Mouse (Mus musculus): ENCODE results near the gene Rcan1. TPM values are rescaled to one million over a fixed set of nuclear protein-coding genes. Genes with fewer than 3 reads are reported as not detected.

Gene Rcan1
- polyA plus RNA-seq, 1 experiment from 2014 or later = 37.9 TPM

DNA sequence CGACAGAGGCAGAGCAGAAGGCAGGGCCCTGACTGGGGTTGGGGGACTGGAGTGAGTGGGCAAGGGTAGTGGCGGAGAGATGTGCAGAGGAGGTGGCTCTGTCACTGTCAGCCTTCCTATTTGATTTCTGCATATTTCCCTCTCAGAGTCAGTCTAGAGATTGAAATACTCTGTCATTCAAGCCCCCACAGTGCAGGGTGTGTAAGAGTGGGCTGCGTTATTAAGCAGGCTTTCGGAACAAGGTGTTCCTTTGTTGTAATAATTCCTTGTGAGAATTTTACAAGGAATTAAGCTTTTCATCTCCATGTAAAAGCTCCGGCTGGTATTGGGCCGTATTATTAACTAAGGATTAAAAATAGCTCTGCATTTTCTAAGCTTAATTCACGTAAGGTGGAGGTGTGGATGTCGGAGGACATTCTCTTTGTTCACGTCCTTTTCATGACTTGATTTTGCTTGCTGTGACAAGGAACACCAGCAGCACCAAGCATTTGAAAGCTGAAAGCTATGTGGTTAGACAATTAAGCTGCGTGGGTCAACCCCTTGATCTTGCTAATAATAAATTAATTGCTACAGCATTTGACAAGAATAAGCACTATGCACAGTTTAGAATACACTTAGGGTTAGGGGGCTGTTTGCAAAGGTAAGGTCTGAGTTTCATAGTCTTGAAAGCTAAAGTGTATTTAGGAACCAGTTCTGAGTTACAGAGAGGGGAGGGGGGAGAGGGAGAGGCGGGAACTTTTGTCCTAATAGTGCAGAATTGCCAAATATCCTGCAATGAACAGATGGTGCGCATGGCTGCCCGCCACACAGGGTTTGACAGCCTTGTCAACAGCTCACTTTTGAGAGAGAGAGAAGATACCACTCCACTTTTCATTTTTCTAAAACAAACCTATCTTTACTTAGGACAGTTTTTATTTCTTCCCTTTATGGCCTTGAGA is 40.4 kb upstream of the Rcan1 start:
- H3K27ac ChIP-seq = no peak overlapping the region
- no peak overlapping the region for H3K4me2 ChIP-seq (ENCODE audit: low read length)
- TF ChIP-seq CTCF (IDR thresholded peaks at IDR 0.05; ENCODE audit: low read depth) = no peak
- no peak overlapping the region for H3K9ac ChIP-seq (ENCODE audit: low read depth, low read length)
- 68% methylated on average over 13 of the region's 13 CpGs for WGBS
- no peaks in the 10 kb centered on the region for H3K4me1 ChIP-seq (replicated peaks; ENCODE audit: insufficient read depth, low read length)
- no peaks in the 10 kb centered on the region for H3K36me3 ChIP-seq (ENCODE audit: insufficient read depth, low read length)
- DNase-seq (ENCODE audit: low spot score) (no peak), ATAC-seq (replicated peaks; ENCODE audit: low FRiP score, low read depth) (no peak)
- no peak overlapping the region for H3K4me3 ChIP-seq (replicated peaks; ENCODE audit: low read depth, low read length)
- H3K9me3 ChIP-seq (replicated peaks; ENCODE audit: low read length) = no peaks in the 10 kb centered on the region
- H3K27me3 ChIP-seq (ENCODE audit: insufficient read depth, low read length) = no peaks in the 10 kb centered on the region

DNA sequence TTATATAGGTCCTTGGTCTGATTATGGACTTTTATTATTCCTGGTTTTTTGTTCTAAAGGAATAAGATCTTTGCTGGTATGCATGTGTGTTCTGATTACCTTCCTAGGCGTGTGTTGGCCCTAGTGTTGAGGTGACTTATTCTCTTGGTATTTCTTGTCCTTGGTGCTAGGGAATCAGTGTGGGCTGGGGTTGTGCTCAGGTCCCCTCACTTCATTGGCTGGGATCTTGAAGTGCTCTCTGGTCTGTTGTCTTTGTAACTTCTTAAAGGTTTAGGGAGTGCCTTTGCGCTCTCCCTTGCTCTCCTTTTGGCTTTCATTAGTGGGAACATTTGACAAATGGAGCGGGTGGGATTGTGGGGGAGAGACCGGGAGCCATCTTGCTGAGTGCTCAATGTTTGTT is 36.9 kb upstream of the Rcan1 start:
- ATAC-seq (replicated peaks; ENCODE audit: low FRiP score, low read depth) = no peak
- no peak overlapping the region for H3K4me2 ChIP-seq (ENCODE audit: low read length)
- 67% methylated on average over 4 of the region's 4 CpGs for WGBS

DNA sequence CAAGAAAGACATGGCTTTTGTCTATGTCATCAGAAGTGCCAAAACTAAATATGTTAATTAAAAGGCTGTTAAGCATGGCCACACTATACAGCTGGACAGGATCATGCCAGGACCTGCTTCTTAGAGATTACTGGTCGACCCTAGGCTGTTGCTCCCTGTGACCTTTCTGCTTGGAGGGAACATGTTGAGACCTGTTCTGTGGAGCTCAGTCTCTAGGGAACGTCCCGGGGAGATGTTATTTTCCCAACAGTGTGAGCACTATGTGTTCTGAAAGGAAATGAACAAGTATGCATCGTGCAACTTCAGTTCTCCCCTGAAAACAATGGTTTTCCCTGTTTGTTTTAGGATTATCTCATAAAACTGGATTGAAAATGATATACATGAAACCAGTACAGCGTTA is 32.4 kb upstream of the Rcan1 start:
- Histone ChIP-seq H3K4me3 (replicated peaks; ENCODE audit: low read depth, low read length) (no peak overlapping the region), H3K9ac (ENCODE audit: low read depth, low read length) (no peak overlapping the region), H3K27me3 (ENCODE audit: insufficient read depth, low read length) (peaks cover 13% of the 10 kb centered on the region; the same call in 1 of the 2 replicates), H3K4me2 (ENCODE audit: low read length) (no peak overlapping the region), H3K4me1 (replicated peaks; ENCODE audit: insufficient read depth, low read length) (peaks cover 6% of the 10 kb centered on the region; the same call in 1 of the 2 replicates), H3K27ac (no peak overlapping the region), H3K36me3 (ENCODE audit: insufficient read depth, low read length) (no peaks in the 10 kb centered on the region), H3K9me3 (replicated peaks; ENCODE audit: low read length) (no peaks in the 10 kb centered on the region)
- DNase-seq (ENCODE audit: low spot score) (no peak), ATAC-seq (replicated peaks; ENCODE audit: low FRiP score, low read depth) (no peak)
- WGBS = 58% methylated on average over 5 of the region's 5 CpGs
- TF ChIP-seq CTCF (IDR thresholded peaks at IDR 0.05; ENCODE audit: low read depth) = no peak

More for the DNA sequence above, 36.9 kb upstream of the Rcan1 start:
- Histone ChIP-seq H3K9ac (ENCODE audit: low read depth, low read length) (no peak overlapping the region), H3K9me3 (replicated peaks; ENCODE audit: low read length) (no peaks in the 10 kb centered on the region), H3K4me3 (replicated peaks; ENCODE audit: low read depth, low read length) (no peak overlapping the region), H3K27ac (no peak overlapping the region), H3K36me3 (ENCODE audit: insufficient read depth, low read length) (no peaks in the 10 kb centered on the region), H3K27me3 (ENCODE audit: insufficient read depth, low read length) (no peaks in the 10 kb centered on the region), H3K4me1 (replicated peaks; ENCODE audit: insufficient read depth, low read length) (no peaks in the 10 kb centered on the region)
- DNase-seq (ENCODE audit: low spot score) = no peak
- TF ChIP-seq CTCF (IDR thresholded peaks at IDR 0.05; ENCODE audit: low read depth) = no peak

GRCm38 (mm10) chr16:92500534-92500933 is 29.9 kb upstream of the Rcan1 start:
- no peak overlapping the region for H3K4me2 ChIP-seq (ENCODE audit: low read length)
- H3K4me1 ChIP-seq (replicated peaks; ENCODE audit: insufficient read depth, low read length) = peaks cover 6% of the 10 kb centered on the region; the same call in 1 of the 2 replicates
- H3K27ac ChIP-seq = no peak overlapping the region
- no peak for DNase-seq (ENCODE audit: low spot score)
- no peak for ATAC-seq (replicated peaks; ENCODE audit: low FRiP score, low read depth)
- H3K9me3 ChIP-seq (replicated peaks; ENCODE audit: low read length) = no peaks in the 10 kb centered on the region
- WGBS = 84% methylated on average over 8 of the region's 8 CpGs
- no peaks in the 10 kb centered on the region for H3K36me3 ChIP-seq (ENCODE audit: insufficient read depth, low read length)
- no peak overlapping the region for H3K9ac ChIP-seq (ENCODE audit: low read depth, low read length)
- H3K27me3 ChIP-seq (ENCODE audit: insufficient read depth, low read length) = peaks cover 18% of the 10 kb centered on the region
- H3K4me3 ChIP-seq (replicated peaks; ENCODE audit: low read depth, low read length) = no peak overlapping the region
- TF ChIP-seq CTCF (IDR thresholded peaks at IDR 0.05; ENCODE audit: low read depth) = no peak

DNA sequence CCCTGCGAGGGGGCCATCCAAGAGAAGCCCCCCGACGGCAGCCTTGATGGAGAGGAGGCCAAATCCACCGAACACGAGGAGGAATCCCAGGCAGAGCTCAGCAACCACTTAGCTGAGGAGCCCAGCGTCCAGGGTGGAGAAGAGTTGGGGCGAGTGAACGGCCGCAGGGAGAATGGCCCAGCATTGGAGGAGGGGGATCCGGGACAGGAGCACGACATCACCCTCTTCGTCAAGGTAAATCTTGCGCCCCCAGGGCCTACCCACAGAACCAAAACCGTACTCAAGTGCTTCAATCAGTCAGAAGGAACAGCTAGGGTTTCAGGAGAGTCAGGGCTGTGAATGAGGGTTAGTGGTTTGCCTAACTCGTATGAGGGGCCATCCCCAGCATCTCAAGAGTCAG is 28.7 kb upstream of the Rcan1 start:
- ATAC-seq (replicated peaks; ENCODE audit: low FRiP score, low read depth) (no peak), DNase-seq (ENCODE audit: low spot score) (no peak)
- peak overlapping the region; percentile 46; the same call in 1 of the 2 replicates for H3K9ac ChIP-seq (ENCODE audit: low read depth, low read length)
- WGBS = 26% methylated on average over 15 of the region's 15 CpGs
- peaks cover 6% of the 10 kb centered on the region; the same call in 1 of the 2 replicates for H3K4me1 ChIP-seq (replicated peaks; ENCODE audit: insufficient read depth, low read length)
- H3K36me3 ChIP-seq (ENCODE audit: insufficient read depth, low read length) = no peaks in the 10 kb centered on the region
- H3K4me2 ChIP-seq (ENCODE audit: low read length) = peak overlapping the region; percentile 80
- H3K27me3 ChIP-seq (ENCODE audit: insufficient read depth, low read length) = peaks cover 18% of the 10 kb centered on the region
- H3K27ac ChIP-seq = no peak overlapping the region
- H3K9me3 ChIP-seq (replicated peaks; ENCODE audit: low read length) = no peaks in the 10 kb centered on the region
- TF ChIP-seq CTCF (IDR thresholded peaks at IDR 0.05; ENCODE audit: low read depth) = no peak
- H3K4me3 ChIP-seq (replicated peaks; ENCODE audit: low read depth, low read length) = peak overlapping the region; percentile 47

DNA sequence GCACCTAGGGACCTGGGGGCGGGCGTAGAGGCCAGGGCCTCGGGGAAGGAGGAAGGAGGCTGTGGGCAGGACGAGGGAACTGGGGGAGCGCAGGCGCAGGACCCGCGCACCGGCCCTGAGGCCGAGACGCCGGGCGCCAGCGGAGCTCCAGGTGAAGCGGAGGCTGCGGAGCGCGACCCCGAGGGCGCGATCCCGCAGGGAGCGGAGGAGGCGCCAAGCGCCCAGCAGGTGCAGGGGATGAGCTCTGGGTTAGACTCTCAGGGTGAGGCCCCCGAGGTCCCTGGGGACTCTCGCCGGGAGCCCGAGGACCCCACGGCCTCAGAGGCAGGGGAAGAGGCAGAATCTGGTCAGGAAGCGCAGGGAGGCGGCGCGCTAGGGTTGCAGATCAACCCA is 27.9 kb upstream of the Rcan1 start:
- ATAC-seq (replicated peaks; ENCODE audit: low FRiP score, low read depth) (peak; percentile 59), DNase-seq (ENCODE audit: low spot score) (no peak)
- no peaks in the 10 kb centered on the region for H3K9me3 ChIP-seq (replicated peaks; ENCODE audit: low read length)
- no peak for TF ChIP-seq CTCF (IDR thresholded peaks at IDR 0.05; ENCODE audit: low read depth)
- H3K4me1 ChIP-seq (replicated peaks; ENCODE audit: insufficient read depth, low read length) = peaks cover 6% of the 10 kb centered on the region; the same call in 1 of the 2 replicates
- no peak overlapping the region for H3K27ac ChIP-seq
- WGBS = under 1% methylated on average over 34 of the region's 34 CpGs
- peak overlapping the region; percentile 46 for H3K9ac ChIP-seq (ENCODE audit: low read depth, low read length)
- H3K36me3 ChIP-seq (ENCODE audit: insufficient read depth, low read length) = no peaks in the 10 kb centered on the region
- H3K4me2 ChIP-seq (ENCODE audit: low read length) = peak overlapping the region; percentile 80
- peaks cover 18% of the 10 kb centered on the region for H3K27me3 ChIP-seq (ENCODE audit: insufficient read depth, low read length)
- H3K4me3 ChIP-seq (replicated peaks; ENCODE audit: low read depth, low read length) = peak overlapping the region; percentile 47

Measured in kidney, postnatal 0 days (tissue).